Mouse (Mus musculus) embryo, embryonic 10 days (tissue): ENCODE results near the gene Nus1.
A peak's percentile ranks its signal among the peaks of the same experiment; 100 is the strongest.

ENCODE experiments used
- DNase-seq: peaks from one replicate; pipeline ENCODE4 v3.0.0-alpha.2; 2015; ENCODE audit warnings: low spot score

Nus1 gene

DNA sequence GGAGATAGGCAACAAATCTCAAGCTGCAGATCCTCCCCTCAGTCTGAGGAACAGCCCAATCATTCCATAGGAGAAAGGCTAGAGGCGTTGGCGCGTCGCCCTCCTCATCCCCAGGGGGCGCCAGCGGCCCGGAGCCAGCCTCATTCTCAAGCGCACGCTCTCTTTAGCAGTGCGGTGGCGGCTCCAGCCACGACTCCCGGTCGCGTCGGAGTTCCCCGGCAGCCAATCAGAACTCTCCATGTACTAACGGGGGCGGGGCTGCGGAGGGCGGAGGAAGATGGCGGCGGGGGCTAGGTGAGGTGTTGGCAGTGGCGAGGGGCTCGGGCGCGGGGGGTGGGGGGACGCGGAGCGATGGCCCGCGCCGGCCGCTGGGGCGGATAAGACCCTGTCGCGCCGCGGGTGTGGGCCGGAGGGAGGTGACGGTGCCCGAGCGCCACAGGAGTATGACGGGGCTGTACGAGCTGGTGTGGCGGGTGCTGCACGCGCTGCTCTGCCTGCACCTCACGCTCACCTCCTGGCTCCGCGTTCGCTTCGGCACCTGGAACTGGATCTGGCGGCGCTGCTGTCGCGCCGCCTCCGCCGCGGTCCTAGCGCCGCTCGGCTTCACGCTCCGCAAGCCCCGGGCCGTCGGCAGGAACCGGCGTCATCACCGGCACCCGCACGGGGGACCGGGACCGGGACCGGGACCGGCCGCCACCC is at the start of gene Nus1:
Nus1 (plus strand) TSS at position 249 of the 699 bp plus-strand sequence.
- peak; percentile 97 for DNase-seq

DNA sequence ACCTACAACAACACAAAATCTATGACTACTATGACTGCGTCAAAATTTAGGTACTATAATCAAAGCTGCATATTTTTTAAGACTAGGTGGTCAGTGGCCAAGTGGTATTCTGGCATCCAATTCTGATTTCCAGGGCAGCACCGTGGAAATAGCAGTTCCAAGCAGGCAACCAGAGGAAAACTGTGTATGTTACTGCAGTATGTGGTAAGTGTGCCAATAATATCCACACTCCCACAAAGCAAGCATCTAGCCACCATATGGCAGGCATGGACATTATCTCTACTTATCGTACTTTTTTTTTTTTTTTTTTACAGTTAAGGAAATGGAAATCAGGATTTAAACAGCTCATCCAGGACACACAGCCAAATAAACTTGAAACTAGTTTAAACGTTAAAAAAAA is 49.0 kb upstream of the Nus1 start:
- no peak for DNase-seq

DNA sequence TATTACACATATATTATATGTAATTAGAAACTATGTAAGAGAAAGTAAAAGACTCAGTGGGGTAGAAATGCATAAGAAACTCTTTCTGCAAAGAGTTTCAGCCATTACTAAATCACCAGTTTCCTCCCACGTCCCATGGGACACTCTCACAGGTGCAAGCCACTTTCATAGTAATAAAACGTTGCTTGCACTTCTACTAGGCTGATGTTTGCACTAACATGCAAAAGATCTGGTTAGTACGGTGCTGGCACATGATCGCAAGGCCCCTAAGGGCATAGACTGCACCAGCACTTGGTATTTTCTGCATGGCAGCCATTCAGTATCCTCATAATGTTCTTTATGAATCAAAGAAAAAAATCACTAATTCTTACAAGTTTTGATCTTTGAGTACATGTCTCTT is 43.5 kb upstream of the Nus1 start:
- DNase-seq = no peak

DNA sequence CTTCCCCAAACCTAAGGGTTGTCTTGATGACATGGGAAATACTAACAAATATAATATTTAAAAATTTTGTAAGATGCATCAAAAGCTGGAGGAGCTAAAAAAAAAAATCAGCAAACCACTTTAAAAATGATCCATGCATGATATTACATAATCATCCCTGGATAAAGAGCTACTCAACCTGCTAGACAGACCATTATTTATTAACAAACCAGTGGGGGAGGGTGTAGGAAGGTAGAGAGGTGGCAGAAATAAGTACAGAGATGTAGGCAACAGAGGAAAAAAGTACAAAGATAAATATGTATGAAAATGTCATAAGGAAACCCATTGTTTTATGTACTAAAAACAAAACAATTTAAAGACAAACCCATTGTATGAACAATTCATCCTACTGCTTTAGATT is 42.7 kb upstream of the Nus1 start:
- no peak for DNase-seq

DNA sequence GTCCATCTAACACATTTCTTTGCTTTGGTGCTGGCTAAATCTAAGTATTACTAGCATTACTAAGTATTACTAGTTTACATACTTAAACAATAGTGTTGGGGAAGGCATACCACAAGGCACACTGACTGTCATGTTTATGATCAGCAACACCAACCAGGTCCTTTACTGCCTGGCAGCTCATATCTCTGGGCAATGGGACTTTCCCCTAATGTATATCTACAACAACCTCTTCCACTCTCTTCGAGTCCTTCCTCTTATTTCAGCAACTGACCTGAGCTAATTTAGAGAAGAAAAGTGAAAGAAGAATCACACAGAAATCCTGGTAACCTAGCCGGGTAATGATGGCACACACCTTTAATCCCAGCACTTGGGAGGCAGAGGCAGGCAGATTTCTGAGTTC is 40.9 kb upstream of the Nus1 start:
- DNase-seq = no peak

DNA sequence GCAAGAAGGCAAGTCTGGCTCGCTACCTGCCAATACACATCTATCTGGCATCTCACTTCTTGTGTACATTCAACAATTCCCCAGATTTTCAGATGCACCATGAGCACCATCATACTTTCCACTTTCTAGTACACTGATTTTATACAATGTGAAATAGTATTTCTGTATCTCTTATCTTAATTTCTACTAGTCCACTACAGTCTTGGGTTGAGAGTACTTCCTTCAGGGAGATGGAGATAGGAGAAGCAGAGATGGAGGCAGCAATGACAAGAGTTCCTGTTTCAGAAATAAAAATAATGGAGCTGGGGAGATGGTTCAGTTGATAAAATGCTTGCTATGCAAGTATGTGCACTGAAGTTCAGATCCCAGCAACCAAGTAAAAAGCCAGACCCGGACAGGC is 39.5 kb upstream of the Nus1 start:
- DNase-seq = no peak

DNA sequence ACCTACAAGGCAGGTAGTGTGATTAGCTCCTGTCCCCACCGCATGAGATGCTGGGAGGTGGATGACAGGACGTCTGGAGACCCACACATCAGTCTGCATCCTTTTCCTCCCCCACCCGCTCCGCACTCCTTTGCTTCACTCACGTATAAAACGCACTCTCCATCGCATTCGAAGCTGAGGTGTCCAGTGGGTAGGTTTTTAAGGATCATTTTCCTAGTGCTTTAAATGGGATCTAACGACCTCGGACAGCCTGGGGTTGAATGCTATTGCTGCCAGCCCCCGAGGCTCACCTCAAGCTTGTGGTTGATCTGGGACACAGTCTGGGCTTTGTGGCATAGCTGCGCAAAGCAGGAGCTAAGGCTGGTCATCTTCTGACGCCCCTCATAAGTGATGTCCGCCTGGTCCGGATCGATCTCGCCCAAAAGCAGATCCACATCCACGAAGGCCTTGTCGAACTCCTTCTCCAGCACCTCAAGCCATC is 36.0 kb upstream of the Nus1 start:
- DNase-seq = peak; percentile 59

DNA sequence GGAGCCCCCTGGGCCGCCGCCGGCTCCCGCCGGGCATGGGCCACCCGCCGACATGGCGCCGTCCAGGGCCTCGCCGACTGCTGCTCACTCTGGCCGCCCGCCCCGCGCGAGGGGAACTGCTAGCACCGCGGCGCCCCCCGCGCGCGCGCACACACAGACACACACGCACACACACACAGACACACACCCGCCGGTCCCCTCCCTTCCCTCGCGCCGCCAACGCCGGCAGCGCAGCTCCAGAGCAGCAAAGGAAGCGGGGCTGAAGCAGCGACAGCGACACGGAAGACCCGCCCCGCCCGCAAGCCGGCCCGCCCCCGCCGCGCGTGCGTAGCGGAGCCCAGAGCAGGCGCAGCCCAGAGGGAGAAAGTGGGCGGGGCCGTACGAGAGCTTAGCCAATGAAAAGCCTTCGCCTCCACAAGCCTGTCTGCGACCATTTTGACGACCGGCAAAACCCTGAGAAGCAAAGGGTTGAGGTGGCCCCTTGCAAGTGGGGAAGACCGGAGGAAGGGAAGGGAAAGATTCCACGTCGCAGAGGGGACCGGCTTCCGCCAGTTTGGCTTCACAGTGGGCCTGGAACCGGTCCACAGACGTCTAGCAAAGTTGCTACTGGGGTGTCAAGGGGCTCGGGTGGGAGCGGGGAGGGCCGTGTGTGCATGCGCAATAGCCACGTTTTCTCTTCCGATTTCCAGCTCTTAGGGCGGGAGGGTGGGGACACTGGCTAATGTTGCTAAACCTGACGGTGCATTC is 35.3 kb upstream of the Nus1 start, which contains the start of gene Gopc:
Gopc (minus strand) TSS at position 280 of the 747 bp plus-strand sequence.
- peak; percentile 97 for DNase-seq

DNA sequence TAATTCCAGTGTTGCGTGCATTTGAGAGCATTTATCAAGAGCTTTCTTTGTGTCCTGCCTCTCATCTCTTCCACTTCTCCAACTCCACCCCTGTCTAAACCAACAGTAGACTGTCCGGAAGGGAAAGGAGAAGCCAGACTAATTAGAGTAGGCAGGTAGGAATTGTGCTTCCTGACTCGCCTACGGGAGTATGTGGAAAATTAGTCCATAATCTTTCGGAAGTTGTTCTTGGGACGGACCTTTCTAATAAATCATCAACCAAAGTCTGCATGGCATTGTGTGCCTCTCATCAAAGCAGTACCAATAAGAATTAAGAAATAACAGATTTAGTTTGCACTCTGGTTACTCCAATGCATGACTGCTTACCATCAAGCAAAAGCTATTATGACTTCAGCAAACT is 34.3 kb upstream of the Nus1 start:
- DNase-seq = no peak

DNA sequence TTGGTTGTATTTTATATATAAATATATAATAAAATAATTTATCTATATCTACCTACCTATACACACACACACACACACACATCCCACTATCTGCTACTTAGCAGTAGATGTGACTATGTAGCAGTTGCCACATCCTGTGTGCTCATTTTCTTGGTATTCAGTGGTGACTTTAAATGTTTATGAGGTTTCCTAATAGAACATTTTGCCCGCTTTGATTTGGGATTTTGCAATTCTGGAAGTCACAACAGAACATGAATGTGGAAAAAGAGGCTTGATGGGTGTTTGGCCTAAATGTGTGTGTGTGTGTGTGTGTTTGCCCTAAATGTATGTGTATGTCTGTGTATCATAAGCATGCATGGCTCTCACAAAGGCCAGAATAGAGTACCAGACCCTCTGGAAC is 33.8 kb upstream of the Nus1 start:
- no peak for DNase-seq

DNA sequence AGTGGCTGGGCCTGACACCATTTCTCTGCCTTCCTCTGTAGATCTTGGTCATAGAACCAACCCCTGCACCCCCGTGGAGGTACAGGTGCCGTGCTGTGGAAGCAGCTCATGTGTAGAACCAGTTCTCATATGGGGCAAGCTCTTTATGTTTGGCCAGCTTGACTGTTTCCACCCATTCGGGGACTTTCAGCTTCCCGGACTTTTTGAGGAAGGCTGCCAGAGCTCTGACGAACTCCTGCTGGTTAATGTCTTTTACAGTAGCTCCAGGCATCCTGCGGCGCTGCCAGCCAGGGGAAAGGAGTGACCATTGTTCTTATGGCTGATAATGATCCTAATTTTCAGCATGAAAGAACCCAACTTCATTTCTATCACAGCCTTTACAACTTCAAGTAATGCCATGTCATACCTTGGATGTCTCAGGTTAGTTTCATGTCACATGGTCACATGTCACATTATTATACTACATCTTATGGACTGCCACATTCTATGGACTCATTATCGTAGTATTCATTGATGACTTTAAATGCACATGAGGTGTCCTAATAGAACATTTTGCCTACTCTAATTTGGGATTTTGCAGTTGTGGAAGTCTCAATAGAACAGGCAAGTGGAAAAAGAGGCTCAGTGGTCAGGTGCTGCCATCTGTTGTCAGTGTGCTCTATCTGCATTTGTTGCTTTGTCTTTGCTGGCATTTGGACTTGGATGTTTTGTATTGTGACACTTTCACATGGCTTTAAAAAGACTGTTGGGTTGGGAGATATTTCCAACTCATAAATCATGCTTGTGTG is 32.3 kb upstream of the Nus1 start:
- peak; percentile 81 for DNase-seq

DNA sequence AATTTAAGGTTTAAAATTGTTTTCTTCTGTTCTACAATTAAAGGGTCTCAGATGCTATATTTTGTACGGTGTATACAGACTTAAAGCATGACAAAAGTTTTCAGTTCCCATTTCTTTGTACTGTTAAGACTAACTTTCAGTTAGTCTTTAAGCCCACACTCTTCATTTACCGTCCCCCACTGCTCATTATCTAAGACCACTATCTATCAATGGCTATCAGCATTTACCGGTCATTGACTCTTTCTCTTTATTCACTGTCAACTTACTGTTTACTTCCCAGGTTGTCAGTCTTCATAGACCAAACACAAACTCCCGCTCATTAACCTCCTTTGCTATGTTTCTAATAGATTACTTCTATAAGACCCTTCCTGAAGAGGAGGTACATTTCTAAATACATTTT is 30.2 kb upstream of the Nus1 start:
- no peak for DNase-seq

DNA sequence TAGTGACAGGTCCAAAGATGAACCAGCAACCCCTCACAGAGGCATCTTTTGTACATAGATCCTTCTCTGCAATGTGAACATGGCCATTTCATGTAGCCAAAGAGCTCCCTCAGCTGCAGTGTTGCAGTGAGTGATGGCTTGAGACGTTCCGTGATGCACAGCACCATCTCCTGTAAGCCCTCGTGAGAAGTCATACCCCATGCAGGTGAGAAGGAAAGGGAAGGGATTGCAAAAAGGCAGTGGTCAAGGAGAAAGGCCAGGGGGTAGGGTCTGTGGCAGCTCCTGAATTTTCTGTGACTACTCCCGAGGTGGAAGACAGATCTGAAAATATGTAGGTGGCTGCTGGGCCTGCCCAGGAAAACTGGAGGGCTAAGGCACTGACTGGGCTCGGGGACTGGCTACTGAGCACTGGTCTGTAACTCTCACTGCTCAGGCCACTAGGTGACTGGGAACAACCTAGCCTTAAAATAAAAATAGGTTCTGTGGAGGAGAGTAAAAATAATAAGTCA is 28.4 kb upstream of the Nus1 start, which contains the start of gene Nepn:
Nepn (plus strand) TSS at position 51 of the 509 bp plus-strand sequence.
- DNase-seq = no peak

DNA sequence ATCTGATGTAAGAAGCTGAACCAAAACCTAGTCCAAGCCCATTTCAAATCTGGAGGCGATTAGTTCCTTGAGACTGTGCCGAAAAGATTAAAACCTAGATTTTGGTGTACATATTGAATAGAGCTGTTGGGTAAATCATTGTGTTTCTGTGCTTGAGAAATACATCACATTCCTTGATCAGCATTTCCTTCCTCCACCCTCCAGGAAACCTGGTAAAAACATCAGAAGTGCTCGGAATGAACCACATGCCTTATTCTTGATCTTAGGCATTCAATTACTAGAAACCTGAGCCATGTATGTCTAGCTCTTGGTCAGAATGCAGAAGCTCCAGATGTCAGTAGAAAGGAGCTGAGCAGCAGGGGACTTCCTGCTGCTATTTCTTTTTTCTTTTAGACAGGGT is 27.9 kb upstream of the Nus1 start:
- DNase-seq = peak; percentile 15

DNA sequence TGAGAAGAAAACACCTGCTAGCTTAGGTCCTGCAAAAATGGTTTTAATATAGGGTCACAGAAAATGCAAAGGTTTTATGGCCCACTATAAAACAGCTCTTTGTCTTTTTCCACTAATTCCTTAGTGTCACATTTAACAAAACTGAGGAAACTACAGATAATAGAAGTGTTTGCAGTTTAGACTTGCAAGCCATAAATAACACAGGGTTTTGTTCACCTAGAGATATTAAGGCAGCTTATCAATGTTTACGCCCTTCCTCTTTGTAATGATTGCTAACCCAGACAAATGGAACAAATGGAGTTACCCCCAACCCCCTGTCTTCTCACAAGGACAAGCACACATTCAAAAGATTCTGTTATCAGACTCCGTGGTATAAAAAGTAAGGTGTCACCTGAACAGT is 26.1 kb upstream of the Nus1 start:
- DNase-seq = no peak

DNA sequence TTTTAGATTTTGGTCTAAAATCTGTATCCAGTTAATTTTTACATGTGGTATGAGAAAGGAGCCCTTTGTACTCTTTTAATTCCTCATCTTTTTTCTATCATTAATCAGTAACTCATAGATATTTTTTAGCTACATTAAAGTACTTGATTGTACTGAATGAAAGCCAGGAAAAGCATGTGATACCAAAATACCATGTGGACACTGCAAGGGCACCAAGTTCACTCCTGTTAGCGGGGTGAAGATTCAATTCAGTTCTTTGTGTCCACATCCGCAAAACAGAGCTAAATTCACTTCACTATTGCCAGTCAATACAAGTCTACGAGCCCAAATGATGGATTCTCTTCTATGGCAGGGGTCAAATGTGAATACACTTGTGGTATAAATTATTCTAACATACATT is 20.7 kb upstream of the Nus1 start:
- DNase-seq = no peak

DNA sequence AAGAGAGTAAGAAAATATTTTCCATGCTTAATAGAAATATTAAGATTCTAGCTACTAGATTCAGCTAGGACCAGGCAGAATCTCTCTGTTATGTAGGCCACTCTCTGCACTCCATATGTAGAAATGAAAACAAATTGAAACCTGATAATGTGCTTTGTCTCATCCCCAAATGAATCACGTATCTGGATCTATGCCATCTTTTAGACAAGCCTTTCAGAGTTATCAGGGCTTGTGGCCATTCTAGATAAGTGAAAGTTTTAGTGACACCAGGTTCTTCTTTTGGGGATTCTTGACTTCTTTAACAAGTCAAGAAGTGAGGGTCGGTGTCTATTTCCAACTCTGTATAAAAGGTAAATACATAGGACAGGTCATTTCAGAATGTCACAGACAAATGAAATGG is 18.6 kb upstream of the Nus1 start:
- no peak for DNase-seq

DNA sequence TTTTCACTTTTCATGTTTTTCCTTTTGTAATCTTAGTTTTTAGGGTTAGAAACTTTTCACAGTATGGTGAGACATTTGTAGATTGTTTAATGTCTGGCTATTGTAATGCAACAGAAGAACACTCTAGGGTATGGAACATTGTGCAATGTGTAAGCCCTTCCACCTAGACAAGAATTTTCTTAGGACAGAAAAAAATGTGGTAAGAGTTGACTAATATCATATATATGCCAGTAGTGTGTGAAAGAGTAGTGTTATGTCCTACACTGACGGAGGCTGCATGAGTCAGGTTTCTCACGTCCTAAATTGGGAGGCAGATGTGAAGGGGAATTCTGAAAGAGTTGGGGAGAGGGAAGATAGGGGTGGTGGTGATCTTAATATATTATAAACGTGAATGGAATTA is 17.6 kb upstream of the Nus1 start:
- DNase-seq = no peak

DNA sequence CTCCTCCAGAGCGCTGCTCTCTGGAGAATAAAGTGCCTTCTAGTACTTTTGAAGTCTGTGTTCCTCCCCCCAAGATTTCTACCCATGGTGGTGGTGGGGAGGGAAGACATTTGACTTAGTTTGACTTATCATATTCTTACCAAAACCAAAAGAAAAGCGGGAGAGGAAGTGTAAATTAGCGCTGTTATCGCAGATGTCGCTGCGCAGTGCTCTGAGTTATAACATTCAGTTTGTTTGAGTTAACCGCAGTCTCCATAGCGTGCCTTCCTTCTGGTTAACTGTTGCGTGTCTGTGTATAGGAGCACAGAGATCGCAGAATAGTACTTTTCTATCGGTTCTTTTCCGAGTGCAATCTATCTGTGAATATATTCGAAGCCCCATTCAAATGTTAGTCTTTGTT is 12.2 kb upstream of the Nus1 start:
- DNase-seq = no peak

DNA sequence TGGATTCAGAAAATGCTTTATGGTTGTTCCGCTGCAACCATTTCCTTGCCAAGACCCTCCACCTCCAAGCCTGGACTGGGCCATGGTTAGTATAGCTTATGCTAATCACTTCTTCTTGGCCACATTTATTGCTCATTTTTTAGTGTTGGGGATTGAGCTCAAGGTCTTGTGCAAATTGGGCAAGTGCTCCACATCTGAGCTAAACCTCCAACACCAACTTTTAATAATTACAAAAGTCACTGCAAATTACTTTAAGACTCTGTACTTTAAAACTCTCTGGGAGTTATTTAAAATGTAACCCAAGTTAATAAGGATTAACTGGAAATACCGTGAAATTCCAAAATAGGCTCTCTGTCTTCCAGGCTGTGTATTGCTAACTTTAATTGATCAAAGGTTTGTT is 9.8 kb upstream of the Nus1 start:
- no peak for DNase-seq

DNA sequence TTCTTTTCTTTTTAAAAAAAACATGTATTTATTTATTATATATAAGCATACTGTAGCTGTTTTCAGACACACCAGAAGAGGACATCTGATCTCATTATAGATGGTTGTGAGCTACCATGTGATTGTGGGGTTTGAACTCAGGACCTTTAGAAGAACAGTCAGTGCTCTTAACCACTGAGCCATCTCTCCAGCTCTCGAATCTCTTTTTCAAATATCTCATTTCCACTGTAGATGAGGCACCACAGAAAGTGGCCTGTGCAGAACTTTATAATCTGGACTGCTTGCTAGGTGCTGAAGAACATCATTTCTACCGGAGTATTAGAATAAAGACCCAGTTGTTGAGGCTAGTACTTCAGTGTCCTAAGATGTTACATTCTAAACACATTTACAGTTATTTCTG is 2.3 kb upstream of the Nus1 start:
- no peak for DNase-seq

DNA sequence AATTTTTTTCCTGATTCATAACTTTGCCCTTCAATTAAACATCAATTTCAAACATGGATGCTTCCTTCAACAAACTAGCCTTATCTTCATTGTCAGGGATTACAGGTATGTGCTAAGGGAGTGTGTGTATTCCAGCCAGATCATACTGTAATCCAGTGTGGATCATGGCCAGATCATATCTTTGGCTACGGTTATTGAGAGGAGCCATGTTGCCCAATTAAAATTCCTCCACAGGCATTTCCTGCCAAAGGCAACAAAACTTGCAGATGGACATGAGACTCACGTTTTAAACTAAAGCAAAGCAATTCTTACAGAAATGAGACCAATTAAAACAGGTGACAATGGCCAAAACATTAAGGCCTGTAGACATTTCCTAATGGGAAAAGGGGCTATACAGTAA is 889 bp upstream of the Nus1 start:
- no peak for DNase-seq
